Mouse (Mus musculus) bone marrow macrophage, adult 2 months (primary cell): Measurements from ENCODE around the gene Rpl24. TPM values are rescaled to one million over a fixed set of nuclear protein-coding genes. Genes with fewer than 3 reads are reported as not detected.
A peak's percentile ranks its signal among the peaks of the same experiment; 100 is the strongest.
"Not testable (repeated sequence)": the region's sequence is repeated elsewhere in the genome, so short reads cannot be mapped to it uniquely, and the experiment has no call there.

ENCODE experiments used
- H3K27ac ChIP-seq: 2 replicates; pipeline ENCODE4 v1.5.1; 2012; ENCODE audit warnings: low read depth, low read length; ENCODE audit not compliant: insufficient read depth
- H3K4me1 ChIP-seq: 2 replicates; pipeline ENCODE4 v1.6.1; 2012; ENCODE audit warnings: low read length; ENCODE audit not compliant: control insufficient read depth, insufficient read depth
- H3K4me3 ChIP-seq: 2 replicates; pipeline ENCODE4 v1.5.1; 2012; ENCODE audit warnings: mild to moderate bottlenecking, low read length, moderate library complexity; ENCODE audit not compliant: insufficient read depth
- CTCF ChIP-seq: IDR thresholded peaks from 2 replicates; pipeline ENCODE4 v1.5.1; 2012; ENCODE audit warnings: low read depth, mild to moderate bottlenecking, low read length, moderate library complexity
- POLR2A ChIP-seq: IDR thresholded peaks from 2 replicates; pipeline ENCODE4 v1.6.1; 2012; ENCODE audit warnings: mild to moderate bottlenecking, low read depth, low read length, borderline replicate concordance
- polyA plus RNA-seq: library from polyadenylated mRNA; stranded (reverse); fragments of >200 nt; gene quantifications from 2 replicates; pipeline ENCODE4 v1.2.4, GENCODE M21; 2012; ENCODE audit not compliant: missing spikeins, insufficient read depth, insufficient read length

The Rpl24 gene
- polyA plus RNA-seq = 1,052 and 1,077 TPM in 2 replicates

- TF ChIP-seq POLR2A (no peak), CTCF (no peak)
Measured at GRCm38 (mm10) chr16:55966212-55966871, at the start of gene Rpl24. Gene Rpl24, plus strand, starts transcription at chr16:55966275.

GRCm38 (mm10) chr16:55922079-55922478 lies 44.0 kb upstream of the Rpl24 start:
- Histone ChIP-seq H3K4me3 (no peak overlapping the region), H3K4me1 (peaks cover 11% of the 10 kb centered on the region), H3K27ac (no peak overlapping the region)
- TF ChIP-seq CTCF (no peak), POLR2A (no peak)

More at GRCm38 (mm10) chr16:55966212-55966871, at the start of gene Rpl24:
- Histone ChIP-seq H3K4me3 (peak within 1 kb of the TSS; percentile 74), H3K4me1 (peaks cover 8% of the 10 kb centered on the region; the same call in 1 of the 2 replicates), H3K27ac (peak within 1 kb of the TSS; percentile 72)

GRCm38 (mm10) chr16:55924010-55924409 lies 42.1 kb upstream of the Rpl24 start:
- TF ChIP-seq CTCF (no peak), POLR2A (no peak)
- Histone ChIP-seq H3K4me3 (no peak overlapping the region), H3K27ac (no peak overlapping the region), H3K4me1 (peaks cover 8% of the 10 kb centered on the region)

GRCm38 (mm10) chr16:55933681-55934343 lies 32.3 kb upstream of the Rpl24 start:
- Histone ChIP-seq H3K4me1 (no peaks in the 10 kb centered on the region), H3K27ac (no peak overlapping the region), H3K4me3 (peak overlapping the region; percentile 69)
- TF ChIP-seq POLR2A = no peak
- TF ChIP-seq CTCF = no peak

- Histone ChIP-seq H3K27ac (no peak within 1 kb of the TSS), H3K4me1 (no peaks in the 10 kb centered on the region), H3K4me3 (peak within 1 kb of the TSS; percentile 69)
- TF ChIP-seq CTCF (no peak), POLR2A (no peak)
Measured at GRCm38 (mm10) chr16:55934453-55935037, 31.5 kb upstream of the Rpl24 start, which contains the start of gene Cep97. Gene Cep97, minus strand, starts transcription at chr16:55934855.

- no peaks in the 10 kb centered on the region for H3K4me1 ChIP-seq
- no peak for TF ChIP-seq POLR2A
- TF ChIP-seq CTCF = no peak
- no peak overlapping the region for H3K27ac ChIP-seq
- no peak overlapping the region for H3K4me3 ChIP-seq
Measured at GRCm38 (mm10) chr16:55938761-55939160, 27.3 kb upstream of the Rpl24 start.

GRCm38 (mm10) chr16:55939703-55940102 lies 26.4 kb upstream of the Rpl24 start:
- no peaks in the 10 kb centered on the region for H3K4me1 ChIP-seq
- no peak overlapping the region for H3K27ac ChIP-seq
- no peak overlapping the region for H3K4me3 ChIP-seq
- TF ChIP-seq POLR2A = no peak
- no peak for TF ChIP-seq CTCF

GRCm38 (mm10) chr16:55940781-55941180 lies 25.3 kb upstream of the Rpl24 start:
- Histone ChIP-seq H3K4me3 (no peak overlapping the region), H3K4me1 (no peaks in the 10 kb centered on the region), H3K27ac (no peak overlapping the region)
- no peak for TF ChIP-seq CTCF
- no peak for TF ChIP-seq POLR2A

- TF ChIP-seq POLR2A = no peak
- TF ChIP-seq CTCF = no peak
- Histone ChIP-seq H3K4me3 (no peak overlapping the region), H3K4me1 (peaks cover 4% of the 10 kb centered on the region; the same call in 1 of the 2 replicates), H3K27ac (no peak overlapping the region)
Measured at GRCm38 (mm10) chr16:55947266-55947665, 18.8 kb upstream of the Rpl24 start.

GRCm38 (mm10) chr16:55947876-55948410 lies 18.1 kb upstream of the Rpl24 start:
- H3K27ac ChIP-seq, H3K4me3 ChIP-seq, H3K4me1 ChIP-seq: not testable (repeated sequence)
